Mouse (Mus musculus): ENCODE measurements around the gene Armc8. TPM values are rescaled to one million over a fixed set of nuclear protein-coding genes. Genes with fewer than 3 reads are reported as not detected.
A peak's percentile ranks its signal among the peaks of the same experiment; 100 is the strongest.
"Not testable (repeated sequence)": the region's sequence is repeated elsewhere in the genome, so short reads cannot be mapped to it uniquely, and the experiment has no call there.

The Armc8 gene
- 59.9 and 60.2 TPM in 2 replicates for polyA plus RNA-seq (2015; fragmentation: Nextera tagmentation; extraction: Ambion mirVana)

DNA sequence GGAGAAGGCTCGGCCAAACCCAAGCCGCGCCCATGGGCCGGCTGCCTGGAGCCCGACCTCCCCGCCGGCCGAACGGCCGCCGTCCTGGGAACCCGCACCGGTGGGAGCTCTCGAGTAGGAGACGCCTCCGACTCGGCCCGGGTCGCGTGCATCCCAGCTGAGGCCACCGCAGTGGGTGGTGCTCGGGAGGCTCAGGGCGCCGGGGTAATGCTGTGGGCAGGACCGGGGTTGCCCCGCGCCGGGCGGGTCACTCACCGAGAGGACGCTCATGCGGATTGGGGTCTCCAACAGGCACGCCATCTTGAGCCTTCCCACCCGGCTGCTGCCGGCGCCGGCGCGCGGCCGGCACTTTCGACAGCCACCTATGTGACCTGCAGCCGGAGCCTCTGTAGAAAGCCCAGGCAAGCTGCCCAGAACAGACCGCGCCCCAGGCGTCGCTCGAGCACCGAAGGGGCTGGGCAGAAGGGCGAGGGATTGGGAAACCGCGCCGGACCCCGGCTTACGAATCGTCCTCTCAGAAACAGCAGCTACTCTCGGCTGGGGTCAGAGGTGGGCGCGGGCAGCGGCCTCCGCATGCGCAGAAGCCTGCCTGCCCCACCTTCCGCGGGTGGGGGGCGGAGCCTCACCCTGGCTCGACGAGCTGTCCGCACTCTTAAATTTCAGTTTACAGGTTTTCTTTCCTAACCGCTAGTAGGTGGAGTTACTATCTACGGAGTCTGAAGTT lies at the start of gene Armc8:
Armc8 (minus strand) TSS at position 553 of the 724 bp plus-strand sequence.
- Histone ChIP-seq H3K4me1 (peaks cover 21% of the 10 kb centered on the region), H3K9ac (replicated peaks) (peak within 1 kb of the TSS; percentile 91), H3K36me3 (no peaks in the 10 kb centered on the region), H3K9me3 (no peaks in the 10 kb centered on the region), H3K4me2 (replicated peaks) (peak within 1 kb of the TSS; percentile 76), H3K27ac (replicated peaks) (peak within 1 kb of the TSS; percentile 96), H3K27me3 (peaks cover 4% of the 10 kb centered on the region; the same call in 1 of the 2 replicates), H3K4me3 (peak within 1 kb of the TSS; percentile 88)
- ATAC-seq (replicated peaks): peak; percentile 96
- under 1% methylated on average over 70 of the region's 70 CpGs for WGBS

DNA sequence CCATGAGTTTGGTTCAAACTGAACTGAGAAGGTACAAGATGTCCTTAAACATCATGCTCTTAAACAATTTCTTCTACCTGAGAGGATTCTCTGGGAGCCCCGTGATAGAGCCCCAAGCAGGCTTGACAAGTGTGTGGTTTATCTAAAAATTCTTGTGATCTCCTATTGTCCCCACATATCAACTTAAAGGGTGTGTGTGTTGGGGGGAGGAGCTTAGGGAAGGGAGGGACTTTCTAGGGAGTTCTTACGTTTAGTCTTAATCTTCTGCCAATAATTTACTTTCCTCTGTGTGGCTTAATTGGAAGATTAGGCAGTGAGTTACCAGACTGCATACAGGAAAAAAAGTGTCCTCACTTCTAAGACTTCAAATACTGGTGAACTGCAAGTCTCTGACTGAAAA lies 43.5 kb upstream of the Armc8 start, which contains the start of gene A4gnt:
A4gnt (plus strand) TSS at position 301 of the 400 bp plus-strand sequence.
- Histone ChIP-seq H3K36me3 (no peaks in the 10 kb centered on the region), H3K9me3 (no peaks in the 10 kb centered on the region), H3K4me1 (no peaks in the 10 kb centered on the region), H3K9ac (replicated peaks) (no peak within 1 kb of the TSS), H3K4me2 (replicated peaks) (no peak within 1 kb of the TSS), H3K27ac (replicated peaks) (no peak within 1 kb of the TSS), H3K27me3 (no peaks in the 10 kb centered on the region), H3K4me3 (no peak within 1 kb of the TSS)
- no peak for ATAC-seq (replicated peaks)
- WGBS: 38% methylated on average over 2 of the region's 2 CpGs

DNA sequence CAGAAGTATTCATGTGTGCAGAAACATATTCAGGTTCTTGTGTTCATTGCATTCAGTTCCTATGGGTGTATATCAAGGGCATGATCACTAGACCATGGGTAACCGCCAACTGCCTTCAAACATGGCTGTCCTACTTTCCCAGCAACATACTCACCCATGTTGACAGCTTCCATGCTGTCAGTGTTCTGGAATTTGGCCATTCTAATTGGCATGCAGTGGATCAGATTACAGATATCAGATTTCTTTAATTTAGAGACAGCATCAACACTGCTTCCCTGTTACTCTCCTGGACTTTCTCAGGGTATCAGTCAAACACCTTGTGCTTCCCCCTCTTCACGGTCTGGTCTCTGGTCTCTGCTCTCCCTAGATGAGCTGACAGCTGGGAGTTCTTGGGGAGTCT lies 34.9 kb upstream of the Armc8 start:
- no peak for ATAC-seq (replicated peaks)
- Histone ChIP-seq H3K9ac (replicated peaks) (no peak overlapping the region), H3K4me3 (no peak overlapping the region), H3K27me3 (no peaks in the 10 kb centered on the region), H3K36me3 (no peaks in the 10 kb centered on the region), H3K4me1 (no peaks in the 10 kb centered on the region), H3K4me2 (replicated peaks) (no peak overlapping the region), H3K27ac (replicated peaks) (no peak overlapping the region), H3K9me3 (no peaks in the 10 kb centered on the region)
- whole genome bisulfite sequencing: 81% methylated on average over 2 of the region's 2 CpGs

DNA sequence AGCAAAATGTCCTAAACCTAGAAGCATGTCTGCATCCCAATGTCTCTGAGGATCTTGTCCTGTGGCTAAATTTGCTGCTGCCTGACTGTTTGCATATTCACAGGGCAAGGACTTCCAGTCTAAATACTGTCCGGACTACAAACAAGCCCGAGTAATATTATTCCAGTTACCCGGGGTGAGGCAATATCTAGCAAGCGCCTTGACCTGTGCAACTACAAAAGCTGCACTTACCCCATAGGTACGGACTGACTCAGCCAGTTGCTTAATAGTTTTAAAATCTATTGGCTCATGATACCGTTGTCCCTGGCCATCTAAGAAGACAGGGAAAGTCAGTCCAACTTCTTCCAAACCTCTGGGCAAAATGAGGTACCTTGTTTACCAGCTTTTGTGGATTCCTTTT lies 30.4 kb upstream of the Armc8 start:
- not testable (repeated sequence) for H3K27ac ChIP-seq (replicated peaks); ATAC-seq (replicated peaks)
- 96% methylated on average over 6 of the region's 6 CpGs for WGBS

DNA sequence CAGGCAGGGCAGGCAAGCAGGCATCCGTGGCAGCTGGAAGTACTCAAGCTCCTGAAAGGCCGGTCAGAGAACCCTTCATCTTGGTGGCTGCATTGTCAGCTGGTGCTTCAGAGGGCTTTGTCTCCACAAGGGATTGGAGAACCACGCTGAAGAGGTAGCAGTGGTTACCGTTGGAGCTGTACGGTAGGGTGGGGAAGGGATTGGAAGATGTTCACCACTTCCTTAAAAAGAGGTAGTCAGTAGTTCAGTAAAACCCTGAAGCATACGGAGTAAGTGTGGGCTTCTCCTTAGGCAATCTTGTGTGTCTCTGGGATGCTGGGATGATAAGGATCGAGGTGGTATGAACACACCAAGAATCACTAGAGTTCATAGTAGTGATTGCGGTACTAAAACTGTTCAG lies 22.4 kb upstream of the Armc8 start:
- H3K4me1 ChIP-seq: no peaks in the 10 kb centered on the region
- H3K27me3 ChIP-seq: no peaks in the 10 kb centered on the region
- H3K9ac ChIP-seq (replicated peaks): no peak overlapping the region
- no peak overlapping the region for H3K4me3 ChIP-seq
- 78% methylated on average over 8 of the region's 8 CpGs for WGBS
- H3K9me3 ChIP-seq: no peaks in the 10 kb centered on the region
- no peaks in the 10 kb centered on the region for H3K36me3 ChIP-seq
- no peak overlapping the region for H3K4me2 ChIP-seq (replicated peaks)
- H3K27ac ChIP-seq (replicated peaks): no peak overlapping the region
- ATAC-seq (replicated peaks): no peak

More for the DNA sequence above, 30.4 kb upstream of the Armc8 start:
- not testable (repeated sequence) for H3K36me3 ChIP-seq; H3K4me3 ChIP-seq; H3K9ac ChIP-seq (replicated peaks); H3K4me1 ChIP-seq; H3K4me2 ChIP-seq (replicated peaks); H3K27me3 ChIP-seq; H3K9me3 ChIP-seq

DNA sequence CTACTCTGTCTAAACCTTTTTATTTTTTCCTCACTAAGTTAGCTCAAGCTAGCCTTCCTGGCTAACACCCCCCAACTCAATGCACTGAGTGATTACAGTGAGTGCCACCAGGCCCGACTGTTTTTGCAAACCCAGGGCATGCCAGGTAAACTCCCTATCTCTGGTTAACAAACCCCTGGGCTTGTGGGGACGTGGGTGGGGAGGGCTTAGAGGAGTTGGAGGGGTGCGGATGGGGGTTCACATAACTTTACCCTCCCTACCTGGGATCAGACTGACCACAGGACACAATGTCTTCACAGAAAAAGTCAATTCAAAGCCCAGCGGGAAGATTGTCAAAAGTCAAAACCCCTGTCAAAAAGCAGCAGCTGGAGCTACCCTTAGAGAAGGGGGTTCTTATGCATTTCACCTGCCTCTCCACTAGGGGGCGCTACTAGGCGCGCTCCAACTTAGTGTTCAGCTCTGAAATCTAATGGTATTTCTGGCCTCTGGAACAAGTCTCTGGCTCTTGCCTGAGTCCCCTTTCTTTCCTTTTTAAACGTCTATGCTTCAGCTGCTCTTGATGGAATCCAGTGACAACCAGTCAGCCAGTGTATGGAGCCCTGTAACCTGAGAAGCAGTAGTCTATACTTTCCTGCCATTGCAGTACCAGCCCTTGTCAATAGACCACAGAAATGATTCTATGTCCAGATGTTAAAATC lies 19.0 kb upstream of the Armc8 start:
- H3K27me3 ChIP-seq: no peaks in the 10 kb centered on the region
- H3K4me2 ChIP-seq (replicated peaks): no peak overlapping the region
- 30% methylated on average over 8 of the region's 8 CpGs for WGBS
- no peak overlapping the region for H3K9ac ChIP-seq (replicated peaks)
- no peaks in the 10 kb centered on the region for H3K4me1 ChIP-seq
- no peak for ATAC-seq (replicated peaks)
- no peaks in the 10 kb centered on the region for H3K9me3 ChIP-seq
- H3K4me3 ChIP-seq: no peak overlapping the region
- peaks cover 22% of the 10 kb centered on the region for H3K36me3 ChIP-seq
- no peak overlapping the region for H3K27ac ChIP-seq (replicated peaks)

DNA sequence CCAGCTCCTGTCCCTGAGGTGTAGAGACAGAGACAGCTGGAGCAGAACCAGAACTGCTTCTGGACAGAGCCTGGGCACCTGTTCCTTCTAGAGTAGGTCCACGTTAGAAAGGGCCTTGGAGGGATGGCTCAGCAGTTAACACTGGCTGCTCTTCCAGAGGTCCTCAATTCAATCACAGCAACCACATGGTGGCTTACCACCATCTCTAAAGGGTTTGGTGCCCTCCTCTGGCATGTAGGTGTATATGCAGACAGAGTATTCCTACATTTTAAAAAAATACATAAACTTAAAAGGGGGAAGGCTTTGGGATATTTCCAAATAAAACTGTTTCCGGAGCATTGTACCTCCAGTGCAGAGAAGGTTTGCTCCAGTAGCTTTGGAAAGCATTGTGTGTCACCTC lies 12.0 kb upstream of the Armc8 start:
- ATAC-seq (replicated peaks): no peak
- H3K4me3 ChIP-seq: no peak overlapping the region
- H3K36me3 ChIP-seq: peaks cover 36% of the 10 kb centered on the region

DNA sequence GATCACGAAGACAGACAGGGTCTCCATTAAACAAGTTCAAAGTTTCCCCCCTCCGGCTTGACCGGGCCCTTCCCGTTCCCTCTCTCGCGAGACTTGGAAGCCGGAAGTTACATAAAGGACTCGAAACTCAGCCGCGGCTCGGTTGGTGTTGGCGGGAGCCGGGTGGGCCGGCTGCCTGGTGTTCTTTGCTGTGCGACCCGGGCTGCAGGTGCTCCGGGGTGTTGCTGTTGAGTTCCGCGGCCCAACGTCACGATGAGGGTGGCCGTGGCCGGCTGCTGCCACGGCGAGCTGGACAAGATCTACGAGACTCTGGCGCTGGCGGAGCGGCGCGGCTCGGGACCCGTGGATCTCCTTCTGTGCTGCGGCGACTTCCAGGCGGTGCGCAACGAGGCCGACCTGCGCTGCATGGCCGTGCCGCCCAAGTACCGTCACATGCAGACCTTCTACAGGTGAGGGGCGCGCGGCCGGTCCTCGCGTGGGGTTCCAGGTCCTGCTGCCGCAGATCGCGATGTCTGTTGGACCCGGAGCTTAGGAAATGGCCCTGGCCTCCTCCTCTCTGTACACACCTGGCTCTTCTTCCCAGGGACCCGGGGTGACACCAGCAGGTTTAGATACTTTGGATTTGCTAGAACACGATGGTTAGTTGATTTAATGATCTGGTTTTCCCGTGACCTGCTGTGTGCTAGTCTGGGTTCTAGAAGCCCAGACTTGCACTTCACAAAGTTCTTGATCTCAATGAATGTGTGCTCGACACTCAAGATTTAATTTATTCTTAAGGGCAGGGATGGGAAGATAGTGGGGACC lies 7.2 kb upstream of the Armc8 start, which contains the start of gene Dbr1:
Dbr1 (plus strand) TSS at position 123 of the 804 bp plus-strand sequence.
- 0 out of 2 replicates have a peak, but pooled peaks cover 3% of the 10 kb centered on the region for H3K36me3 ChIP-seq
- under 1% methylated on average over 57 of the region's 57 CpGs for WGBS
- peak within 1 kb of the TSS; percentile 86 for H3K4me3 ChIP-seq
- H3K9ac ChIP-seq (replicated peaks): peak within 1 kb of the TSS; percentile 80
- H3K4me2 ChIP-seq (replicated peaks): peak within 1 kb of the TSS; percentile 64
- no peaks in the 10 kb centered on the region for H3K9me3 ChIP-seq
- peak within 1 kb of the TSS; percentile 76 for H3K27ac ChIP-seq (replicated peaks)
- H3K27me3 ChIP-seq: peaks cover 4% of the 10 kb centered on the region; the same call in 1 of the 2 replicates
- peak; percentile 96 for ATAC-seq (replicated peaks)
- peaks cover 18% of the 10 kb centered on the region for H3K4me1 ChIP-seq

More for the DNA sequence above, 12.0 kb upstream of the Armc8 start:
- Histone ChIP-seq H3K27ac (replicated peaks) (no peak overlapping the region), H3K9ac (replicated peaks) (no peak overlapping the region), H3K4me2 (replicated peaks) (no peak overlapping the region), H3K27me3 (no peaks in the 10 kb centered on the region), H3K9me3 (no peaks in the 10 kb centered on the region), H3K4me1 (peaks cover 18% of the 10 kb centered on the region)
- 41% methylated on average over 2 of the region's 2 CpGs for WGBS

DNA sequence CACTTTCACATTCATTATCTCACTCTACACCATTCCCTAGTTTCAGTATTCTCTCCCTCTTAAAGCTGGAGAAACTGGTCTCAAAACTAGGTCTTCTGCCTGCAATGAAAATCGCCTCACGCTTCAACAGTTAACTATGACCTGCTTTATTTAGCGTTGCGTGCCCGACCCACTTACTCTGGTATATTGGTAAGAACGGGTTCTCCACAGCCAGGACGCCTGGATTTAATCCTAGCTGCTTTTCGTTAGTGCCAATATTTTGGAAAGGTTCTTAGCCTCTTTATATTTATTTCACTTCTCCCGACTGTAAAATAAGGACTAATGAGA lies 335 bp upstream of the Armc8 start:
- peak; percentile 68; the same call in 1 of the 2 replicates for ATAC-seq (replicated peaks)
- peak overlapping the region; percentile 88 for H3K4me3 ChIP-seq
- under 1% methylated on average over 9 of the region's 9 CpGs for WGBS
- peaks cover 21% of the 10 kb centered on the region for H3K4me1 ChIP-seq
- no peaks in the 10 kb centered on the region for H3K36me3 ChIP-seq
- peaks cover 4% of the 10 kb centered on the region; the same call in 1 of the 2 replicates for H3K27me3 ChIP-seq
- no peaks in the 10 kb centered on the region for H3K9me3 ChIP-seq
- peak overlapping the region; percentile 76 for H3K4me2 ChIP-seq (replicated peaks)
- H3K9ac ChIP-seq (replicated peaks): peak overlapping the region; percentile 91
- H3K27ac ChIP-seq (replicated peaks): peak overlapping the region; percentile 96

DNA sequence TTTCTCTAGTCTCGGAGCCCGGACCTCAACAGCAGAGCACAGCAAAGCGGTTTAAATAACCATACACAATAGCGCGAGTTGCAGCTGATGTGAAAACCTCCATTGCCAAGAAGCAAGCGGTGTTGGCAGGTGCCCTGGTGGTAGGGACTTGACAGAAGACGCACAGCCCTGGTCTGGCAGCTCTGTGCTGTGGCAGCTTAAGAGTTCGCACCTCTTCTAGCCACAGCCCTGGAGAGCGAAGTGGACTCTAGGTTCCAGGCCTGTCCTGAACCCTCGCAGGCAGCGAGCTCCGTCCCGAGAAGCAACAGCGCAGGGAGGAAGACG lies 714 bp downstream of the Armc8 start:
- 2% methylated on average over 15 of the region's 15 CpGs for WGBS

DNA sequence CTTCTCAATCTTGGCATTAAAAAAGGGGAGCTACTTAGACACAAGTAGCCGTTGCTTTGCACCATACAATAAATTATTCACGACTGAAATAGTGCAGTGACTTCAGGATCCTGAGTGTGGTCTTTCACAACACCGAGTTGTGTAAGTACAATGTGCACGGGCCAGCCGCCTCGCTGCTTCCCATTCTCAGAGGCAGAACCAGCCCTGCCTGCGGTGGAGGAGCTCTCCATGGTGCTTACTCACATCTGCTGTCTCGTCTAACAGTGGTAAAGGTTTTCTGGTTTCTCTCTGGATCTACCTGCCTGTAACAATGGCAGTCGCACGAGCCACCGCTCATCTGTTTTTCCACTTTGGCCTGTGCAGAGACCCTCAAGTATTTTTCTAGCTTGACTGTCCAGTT lies 5.0 kb downstream of the Armc8 start:
- Histone ChIP-seq H3K27ac (replicated peaks) (no peak overlapping the region), H3K9ac (replicated peaks) (no peak overlapping the region), H3K4me3 (no peak overlapping the region), H3K27me3 (no peaks in the 10 kb centered on the region), H3K9me3 (no peaks in the 10 kb centered on the region), H3K36me3 (no peaks in the 10 kb centered on the region), H3K4me1 (peaks cover 14% of the 10 kb centered on the region), H3K4me2 (replicated peaks) (no peak overlapping the region)
- ATAC-seq (replicated peaks): no peak
- WGBS: 24% methylated on average over 11 of the region's 11 CpGs

More for the DNA sequence above, 714 bp downstream of the Armc8 start:
- H3K9me3 ChIP-seq: no peaks in the 10 kb centered on the region
- peak overlapping the region; percentile 88 for H3K4me3 ChIP-seq
- no peaks in the 10 kb centered on the region for H3K36me3 ChIP-seq
- peak overlapping the region; percentile 91 for H3K9ac ChIP-seq (replicated peaks)
- peak overlapping the region; percentile 96 for H3K27ac ChIP-seq (replicated peaks)
- peak; percentile 69 for ATAC-seq (replicated peaks)
- peaks cover 21% of the 10 kb centered on the region for H3K4me1 ChIP-seq
- peaks cover 4% of the 10 kb centered on the region; the same call in 1 of the 2 replicates for H3K27me3 ChIP-seq
- peak overlapping the region; percentile 76 for H3K4me2 ChIP-seq (replicated peaks)

DNA sequence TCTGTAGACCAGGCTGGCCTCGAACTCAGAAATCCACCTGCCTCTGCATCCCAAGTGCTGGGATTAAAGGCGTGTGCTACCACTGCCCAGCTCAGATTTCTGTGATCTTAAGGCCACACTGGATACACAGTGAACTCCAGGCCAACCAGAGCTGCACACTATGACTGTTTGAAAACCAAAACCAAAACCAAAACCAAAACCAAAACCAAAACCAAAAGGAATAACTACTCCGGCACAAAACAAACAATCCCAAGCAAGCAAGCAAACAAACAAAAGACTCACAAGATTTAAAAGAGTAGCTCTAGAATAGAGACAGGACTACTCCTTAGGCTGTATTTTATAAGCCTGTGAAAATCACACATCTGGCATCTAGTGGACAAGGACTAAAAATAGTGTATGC lies 8.3 kb downstream of the Armc8 start:
- 92% methylated on average over 3 of the region's 3 CpGs for WGBS
- Histone ChIP-seq H3K4me2 (replicated peaks) (no peak overlapping the region), H3K9me3 (no peaks in the 10 kb centered on the region), H3K4me1 (no peaks in the 10 kb centered on the region), H3K27me3 (no peaks in the 10 kb centered on the region), H3K9ac (replicated peaks) (no peak overlapping the region), H3K27ac (replicated peaks) (no peak overlapping the region), H3K4me3 (no peak overlapping the region), H3K36me3 (no peaks in the 10 kb centered on the region)
- no peak for ATAC-seq (replicated peaks)

All from forebrain, embryonic 15.5 days (tissue).